Mouse (Mus musculus) fibroblast of lung, adult 2 months (primary cell): ENCODE data around the gene Rnf187.

Experiments
- DNase-seq: peaks from one replicate; pipeline ENCODE4 v3.0.0-alpha.2; 2011; ENCODE audit warnings: low read depth

The Rnf187 gene

GRCm38 (mm10) chr11:58894456-58894855 lies 44.3 kb downstream of the Rnf187 start:
- no peak for DNase-seq

GRCm38 (mm10) chr11:58890511-58890910 lies 48.2 kb downstream of the Rnf187 start:
- DNase-seq, result no peak

- no peak for DNase-seq
These were observed 55.0 kb downstream of the Rnf187 start for GRCm38 (mm10) chr11:58883756-58884155.
